Mouse (Mus musculus): ENCODE results near the gene Ccdc92.

The Ccdc92 gene

GRCm38 (mm10) chr5:124854202-124854601, 8.0 kb downstream of the Ccdc92 start:
- DNase-seq (ENCODE audit: low read depth, low spot score), result no peak

DNA sequence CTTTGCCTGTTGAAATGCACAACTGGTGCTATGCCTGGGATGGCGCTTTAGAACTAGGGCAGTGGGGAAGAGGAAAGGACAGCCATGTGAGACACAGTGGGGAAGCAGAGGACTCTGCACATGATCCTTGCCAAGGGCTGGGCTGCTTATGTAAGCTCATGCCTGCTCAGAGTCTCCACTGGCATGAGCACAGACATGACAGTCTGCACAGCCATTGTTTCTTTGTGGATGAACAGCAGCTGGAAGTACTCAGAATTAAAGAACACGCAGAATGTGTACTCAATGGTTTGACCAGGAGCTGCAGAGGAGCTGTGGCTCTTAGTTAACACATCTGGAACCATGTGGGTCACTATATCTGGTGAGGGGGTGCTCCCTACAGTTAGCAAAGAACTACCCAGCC, 9.1 kb downstream of the Ccdc92 start:
- no peak for DNase-seq (ENCODE audit: low read depth, low spot score)

- no peak for DNase-seq (ENCODE audit: low read depth, low spot score)
Measured at GRCm38 (mm10) chr5:124852294-124852693, 9.9 kb downstream of the Ccdc92 start.

DNA sequence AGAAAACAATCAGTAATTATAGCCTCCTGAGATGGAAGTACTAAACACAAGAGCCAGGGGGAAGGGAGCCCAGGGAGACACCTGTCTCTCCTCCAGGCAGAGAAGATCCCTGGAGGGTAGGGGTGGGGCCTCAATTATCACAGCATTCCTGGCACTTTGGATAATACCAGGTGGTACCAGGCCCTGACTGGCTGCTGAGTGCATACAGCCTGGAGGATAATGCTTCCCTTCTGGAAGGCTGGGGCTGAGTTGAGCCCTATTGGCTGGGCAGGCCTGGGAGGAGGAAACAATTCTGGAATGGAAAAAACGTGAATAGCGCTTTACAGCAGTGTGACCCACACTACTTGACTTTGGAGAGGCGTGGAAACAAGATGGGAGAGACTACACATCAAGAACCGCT, 10.7 kb downstream of the Ccdc92 start:
- no peak for DNase-seq (ENCODE audit: low read depth, low spot score)

- DNase-seq (ENCODE audit: low read depth, low spot score), result no peak
Measured at GRCm38 (mm10) chr5:124848994-124849393, 13.2 kb downstream of the Ccdc92 start.

GRCm38 (mm10) chr5:124847014-124847413, 15.2 kb downstream of the Ccdc92 start:
- no peak for DNase-seq (ENCODE audit: low read depth, low spot score)

- no peak for DNase-seq (ENCODE audit: low read depth, low spot score)
Measured at GRCm38 (mm10) chr5:124844929-124845328, 17.3 kb downstream of the Ccdc92 start.

DNA sequence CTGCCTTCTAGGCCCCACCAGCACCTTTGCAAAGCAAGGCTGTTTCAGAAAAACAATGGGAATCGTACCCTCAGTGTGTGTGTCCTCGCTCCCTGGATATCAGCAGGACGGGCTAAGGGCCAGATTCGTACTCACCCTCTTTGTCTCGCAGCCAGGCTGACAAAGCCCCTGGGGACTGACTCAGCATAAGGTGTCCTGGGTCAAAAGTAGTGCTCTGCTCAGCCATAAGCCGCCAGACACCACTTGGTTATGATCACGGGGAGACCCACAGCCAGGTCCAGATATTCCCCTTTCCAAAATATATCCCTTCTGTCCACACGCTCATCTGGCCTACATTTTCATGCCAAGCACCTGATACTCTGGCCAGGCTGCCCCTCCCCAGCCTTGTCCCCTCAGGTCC, 18.8 kb downstream of the Ccdc92 start:
- no peak for DNase-seq (ENCODE audit: low read depth, low spot score)

- peak; percentile 26 for DNase-seq (ENCODE audit: low read depth, low spot score)
Measured at GRCm38 (mm10) chr5:124840669-124841068, 21.6 kb downstream of the Ccdc92 start.

- DNase-seq (ENCODE audit: low read depth, low spot score), result no peak
Measured at GRCm38 (mm10) chr5:124840202-124840601, 22.0 kb downstream of the Ccdc92 start.

- no peak for DNase-seq (ENCODE audit: low read depth, low spot score)
Measured at GRCm38 (mm10) chr5:124836621-124837020, 25.6 kb downstream of the Ccdc92 start.

- no peak for DNase-seq (ENCODE audit: low read depth, low spot score)
Measured at GRCm38 (mm10) chr5:124836075-124836474, 26.1 kb downstream of the Ccdc92 start.

DNA sequence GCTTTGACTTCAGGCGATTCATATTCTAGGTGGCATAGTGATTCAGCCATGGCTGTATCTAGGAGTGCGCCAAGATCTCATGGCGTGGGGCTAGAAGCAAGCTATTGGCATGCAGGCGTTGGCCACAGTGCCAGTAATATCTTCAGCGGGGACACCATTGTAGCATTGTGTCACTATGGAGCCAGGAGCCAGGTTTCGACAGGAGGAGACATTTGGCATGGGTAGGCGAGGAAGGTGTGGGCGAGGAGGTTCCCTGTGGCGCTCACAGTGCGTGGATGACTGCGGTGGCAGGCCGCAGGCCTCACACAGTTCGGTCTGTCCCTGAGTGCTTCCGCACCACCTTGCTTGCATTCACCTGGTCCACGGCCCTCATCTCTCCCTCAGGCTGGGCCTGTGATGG, 27.0 kb downstream of the Ccdc92 start:
- DNase-seq (ENCODE audit: low read depth, low spot score), result no peak

DNA sequence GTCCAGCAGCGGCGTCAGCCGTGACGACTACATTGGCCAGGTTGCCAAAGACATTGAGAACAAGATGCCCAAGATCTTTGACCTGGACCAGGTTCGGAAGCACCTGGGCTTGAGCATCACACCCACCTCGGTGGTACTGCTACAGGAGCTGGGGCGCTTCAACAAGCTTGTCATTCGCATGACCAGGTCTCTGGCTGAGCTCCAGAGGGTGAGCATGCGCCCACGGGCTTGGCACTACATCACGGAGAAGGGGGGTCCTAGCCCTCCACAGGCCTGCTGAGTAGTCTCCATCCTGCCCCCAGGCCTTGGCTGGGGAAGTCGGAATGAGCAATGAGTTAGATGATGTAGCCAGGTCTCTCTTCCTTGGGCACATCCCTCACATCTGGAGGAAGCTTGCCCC, 31.9 kb downstream of the Ccdc92 start:
- no peak for DNase-seq (ENCODE audit: low read depth, low spot score)

DNA sequence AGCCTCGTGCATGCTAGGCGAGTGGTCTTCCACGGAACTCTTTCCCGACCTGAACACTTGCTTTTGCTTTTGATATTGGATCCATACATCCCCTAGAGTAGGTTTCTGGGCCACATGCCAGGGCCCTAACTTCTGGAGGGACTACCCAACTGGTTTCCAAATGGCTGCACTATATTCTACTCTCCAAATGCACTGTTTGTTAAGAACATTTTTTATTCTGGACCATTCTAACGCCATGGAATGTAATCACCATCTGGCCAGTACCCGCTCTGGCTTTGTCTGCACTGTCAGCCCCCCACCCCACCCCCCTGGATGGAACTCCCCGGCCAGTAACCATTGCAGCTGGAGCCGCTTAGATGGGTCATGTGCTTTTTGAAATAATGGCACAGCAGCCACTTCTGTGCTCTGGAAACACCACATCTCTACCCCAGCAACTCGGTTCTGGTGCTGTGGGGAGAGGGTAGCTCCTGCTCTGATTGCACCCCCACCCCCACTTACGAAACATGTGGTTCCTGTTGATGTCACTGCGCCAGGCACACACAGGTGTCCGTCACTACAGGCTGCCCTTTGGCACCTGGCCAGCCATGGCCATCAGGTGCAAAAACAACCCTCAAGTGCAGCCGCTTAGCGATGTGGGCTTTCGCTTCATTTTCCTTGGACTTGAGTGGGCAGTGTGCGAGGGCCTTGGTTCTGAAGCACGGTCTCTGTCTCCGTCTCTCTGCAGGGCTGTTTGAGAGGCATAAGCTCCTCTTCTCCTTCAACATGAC, 39.9 kb downstream of the Ccdc92 start:
- DNase-seq (ENCODE audit: low read depth, low spot score), result no peak

DNA sequence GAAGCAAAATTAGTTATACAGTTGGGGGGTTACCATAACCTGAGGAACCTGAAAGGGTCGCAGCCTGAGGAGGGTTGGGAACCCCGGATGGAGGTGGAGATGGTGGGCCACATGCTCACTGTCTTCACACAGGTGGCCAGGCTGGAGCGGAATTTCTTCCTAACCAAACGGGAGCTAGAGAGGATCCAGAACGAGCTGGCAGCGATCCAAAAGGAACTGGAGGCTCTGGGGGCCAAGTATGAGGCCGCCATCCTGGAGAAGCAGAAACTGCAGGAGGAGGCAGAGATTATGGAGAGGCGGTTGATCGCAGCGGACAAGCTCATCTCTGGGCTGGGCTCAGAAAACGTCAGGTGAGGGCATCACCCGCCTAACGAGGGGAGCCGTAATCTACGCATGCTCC, 45.2 kb downstream of the Ccdc92 start:
- no peak for DNase-seq (ENCODE audit: low read depth, low spot score)

DNA sequence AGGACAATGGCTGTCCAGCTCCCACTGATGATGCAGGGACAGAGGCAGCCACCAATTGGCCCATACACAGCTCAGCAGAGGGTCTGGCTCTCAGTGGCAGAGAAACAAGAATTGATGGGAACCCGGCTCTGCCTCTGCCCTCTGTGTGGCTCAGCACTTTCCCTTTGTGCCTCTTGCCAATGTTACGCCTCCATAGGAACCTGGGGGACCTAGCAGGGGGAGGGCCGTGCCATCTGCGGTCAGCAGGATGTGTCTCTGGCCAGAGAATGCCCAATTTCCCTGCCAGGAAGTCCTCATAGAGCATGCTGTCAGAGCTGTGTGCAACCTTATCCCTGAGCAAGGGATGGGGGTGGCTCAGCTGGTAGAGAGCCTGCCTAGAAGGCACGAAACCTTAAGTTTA, 47.4 kb downstream of the Ccdc92 start:
- DNase-seq (ENCODE audit: low read depth, low spot score), result no peak

- no peak for DNase-seq (ENCODE audit: low read depth, low spot score)
Measured at GRCm38 (mm10) chr5:124812466-124812865, 49.8 kb downstream of the Ccdc92 start.

GRCm38 (mm10) chr5:124809708-124810366, 52.4 kb downstream of the Ccdc92 start:
- DNase-seq (ENCODE audit: low read depth, low spot score), result no peak

GRCm38 (mm10) chr5:124792112-124792511, 70.1 kb downstream of the Ccdc92 start:
- no peak for DNase-seq (ENCODE audit: low read depth, low spot score)

DNA sequence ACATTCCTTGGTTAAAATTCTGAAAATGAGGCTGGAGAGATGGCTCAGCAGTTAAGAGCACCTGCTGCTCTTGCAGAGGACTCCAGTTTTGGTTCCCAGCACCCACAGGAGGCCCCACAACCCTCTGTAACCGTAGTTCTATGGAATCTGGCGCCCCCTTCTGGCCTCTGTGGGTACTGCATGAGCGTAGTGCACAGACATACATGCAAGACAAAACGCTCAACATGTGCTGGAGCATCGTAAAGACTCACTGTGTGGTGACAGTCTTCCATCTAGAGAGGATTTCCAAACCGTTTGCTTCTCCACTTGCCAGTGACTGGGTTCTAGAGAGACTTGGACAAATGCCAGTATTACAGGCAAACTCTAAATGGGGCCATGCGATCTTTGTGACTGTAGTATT, 76.6 kb downstream of the Ccdc92 start:
- no peak for DNase-seq (ENCODE audit: low read depth, low spot score)

Measured in brain, embryonic 18.5 days (tissue).